Mouse (Mus musculus) C2C12 (cell line): ENCODE results near the gene Gar1.

ENCODE experiments used
- CEBPB ChIP-seq: IDR thresholded peaks from one replicate; pipeline ENCODE4 v1.6.1; 2011; ENCODE audit warnings: low read depth, mild to moderate bottlenecking, control low read depth, moderate library complexity
- CTCF ChIP-seq: IDR thresholded peaks from one replicate; pipeline ENCODE4 v1.5.1; 2011; ENCODE audit not compliant: control insufficient read depth, insufficient read depth, insufficient read length
- MAX ChIP-seq: IDR thresholded peaks from one replicate; pipeline ENCODE4 v1.6.1; 2011; ENCODE audit warnings: mild to moderate bottlenecking, control low read depth
- USF1 ChIP-seq: IDR thresholded peaks from one replicate; pipeline ENCODE4 v1.6.1; 2011; ENCODE audit warnings: low read depth, mild to moderate bottlenecking, control low read depth, moderate library complexity

DNA sequence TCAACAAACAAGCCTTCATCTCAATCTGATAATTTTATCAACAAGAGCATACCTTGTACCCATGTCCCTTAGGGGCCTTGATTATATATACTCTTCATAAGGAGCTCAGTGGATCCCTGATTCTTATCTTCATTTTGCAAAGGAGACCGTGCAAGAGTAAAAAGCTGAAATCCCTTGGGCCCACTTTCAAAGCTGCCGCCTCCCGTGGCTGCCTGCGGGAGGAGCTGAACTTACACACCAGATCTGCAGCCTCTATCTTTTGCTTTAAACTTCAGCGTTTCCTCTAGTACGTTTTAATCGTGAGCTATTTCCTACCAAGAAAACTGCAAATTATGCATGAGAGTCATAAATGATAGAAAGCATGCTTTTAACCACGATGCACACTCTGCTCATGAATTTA, 9.5 kb downstream of the Gar1 start:
- no peak for TF ChIP-seq CTCF
- TF ChIP-seq MAX, result no peak
- no peak for TF ChIP-seq CEBPB
- no peak for TF ChIP-seq USF1
